Mouse (Mus musculus) limb, embryonic 11.5 days (tissue): ENCODE measurements around the gene 2310022B05Rik. TPM values are rescaled to one million over a fixed set of nuclear protein-coding genes. Genes with fewer than 3 reads are reported as not detected.

Experiments used
- polyA plus RNA-seq: library from polyadenylated mRNA; unstranded; fragments of >200 nt; fragmentation: Nextera tagmentation; extraction: Ambion mirVana; gene quantifications from 2 replicates; pipeline ENCODE4 v1.2.1, GENCODE M21; 2014

The 2310022B05Rik gene
- polyA plus RNA-seq, 1 experiment from 2014 or later: 28.2 TPM

Other genes with a start within 250 kb of the 2310022B05Rik start
- gene Pgbd5, start 223.7 kb downstream of the 2310022B05Rik start, polyA plus RNA-seq: 0.36 and 0.95 TPM in 2 replicates
- 38.7 and 38.9 TPM in 2 replicates for gene Cog2, start 142.6 kb downstream of the 2310022B05Rik start, polyA plus RNA-seq
- gene Agt, start 93.7 kb downstream of the 2310022B05Rik start, polyA plus RNA-seq: not detected in 2 replicates
- not detected in 2 replicates for gene Capn9, start 87.3 kb downstream of the 2310022B05Rik start, polyA plus RNA-seq
- 49.5 and 53.9 TPM in 2 replicates for gene Ttc13, start 58.6 kb upstream of the 2310022B05Rik start, polyA plus RNA-seq
- gene Arv1, start 58.8 kb upstream of the 2310022B05Rik start, polyA plus RNA-seq: 27.3 and 30.5 TPM in 2 replicates
- gene Fam89a, start 88.5 kb upstream of the 2310022B05Rik start, polyA plus RNA-seq: 3.7 and 4.5 TPM in 2 replicates
- gene Trim67, start 129.7 kb upstream of the 2310022B05Rik start, polyA plus RNA-seq: 0.01 TPM in 1 of 2 replicates, not detected in the other
- 121 and 128 TPM in 2 replicates for gene Gnpat, start 199.7 kb upstream of the 2310022B05Rik start, polyA plus RNA-seq
- 58.4 and 58.9 TPM in 2 replicates for gene 2810004N23Rik, start 199.8 kb upstream of the 2310022B05Rik start, polyA plus RNA-seq
- gene Exoc8, start 234.3 kb upstream of the 2310022B05Rik start, polyA plus RNA-seq: 7.0 and 8.1 TPM in 2 replicates
- gene Sprtn, start 234.5 kb upstream of the 2310022B05Rik start, polyA plus RNA-seq: 8.9 and 9.3 TPM in 2 replicates